Mouse (Mus musculus): ENCODE data around the gene Coa6. TPM values are rescaled to one million over a fixed set of nuclear protein-coding genes. Genes with fewer than 3 reads are reported as not detected.

Coa6 gene
- total RNA-seq, 2 experiments from 2014 or later = 23.4 to 27.0 TPM

DNA sequence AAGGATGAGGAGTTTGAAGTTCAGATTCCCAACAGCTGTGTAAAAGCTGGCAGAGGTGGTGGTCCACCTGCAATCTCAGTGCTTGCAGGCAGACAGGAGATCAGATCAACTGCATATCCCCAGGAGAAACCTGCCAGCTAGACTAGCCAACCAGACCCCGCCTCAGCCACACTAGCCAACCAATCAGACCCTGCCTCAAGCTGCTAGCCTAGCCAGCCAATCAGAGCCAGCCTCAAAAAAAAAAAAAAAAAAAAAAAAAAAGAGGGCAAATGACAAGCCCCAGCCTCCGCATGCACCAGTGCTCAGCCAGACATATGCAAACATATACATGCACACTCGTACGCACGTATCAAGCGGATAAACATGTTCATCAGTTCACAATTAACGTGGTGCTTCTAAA lies 33.1 kb downstream of the Coa6 start:
- intact Hi-C loops (cut with DNase I) = no loop called here

GRCm38 (mm10) chr8:126460274-126460673 lies 38.0 kb downstream of the Coa6 start:
- intact Hi-C loops (cut with DNase I) = no loop called here
- DNase-seq = peak; percentile 63 to 72

More for the DNA sequence above, 33.1 kb downstream of the Coa6 start:
- DNase-seq = no peak

- DNase-seq = no peak
Observed at GRCm38 (mm10) chr8:126461735-126462134, 39.4 kb downstream of the Coa6 start.

GRCm38 (mm10) chr8:126464071-126464470 lies 41.8 kb downstream of the Coa6 start:
- intact Hi-C loops (cut with DNase I) = no loop called here
- no peak for DNase-seq

More at GRCm38 (mm10) chr8:126461735-126462134, 39.4 kb downstream of the Coa6 start:
- intact Hi-C loops (cut with DNase I) = no loop called here

- intact Hi-C loops (cut with DNase I) = no loop called here
- DNase-seq = no peak
Observed at GRCm38 (mm10) chr8:126473802-126474298, 51.5 kb downstream of the Coa6 start.

DNA sequence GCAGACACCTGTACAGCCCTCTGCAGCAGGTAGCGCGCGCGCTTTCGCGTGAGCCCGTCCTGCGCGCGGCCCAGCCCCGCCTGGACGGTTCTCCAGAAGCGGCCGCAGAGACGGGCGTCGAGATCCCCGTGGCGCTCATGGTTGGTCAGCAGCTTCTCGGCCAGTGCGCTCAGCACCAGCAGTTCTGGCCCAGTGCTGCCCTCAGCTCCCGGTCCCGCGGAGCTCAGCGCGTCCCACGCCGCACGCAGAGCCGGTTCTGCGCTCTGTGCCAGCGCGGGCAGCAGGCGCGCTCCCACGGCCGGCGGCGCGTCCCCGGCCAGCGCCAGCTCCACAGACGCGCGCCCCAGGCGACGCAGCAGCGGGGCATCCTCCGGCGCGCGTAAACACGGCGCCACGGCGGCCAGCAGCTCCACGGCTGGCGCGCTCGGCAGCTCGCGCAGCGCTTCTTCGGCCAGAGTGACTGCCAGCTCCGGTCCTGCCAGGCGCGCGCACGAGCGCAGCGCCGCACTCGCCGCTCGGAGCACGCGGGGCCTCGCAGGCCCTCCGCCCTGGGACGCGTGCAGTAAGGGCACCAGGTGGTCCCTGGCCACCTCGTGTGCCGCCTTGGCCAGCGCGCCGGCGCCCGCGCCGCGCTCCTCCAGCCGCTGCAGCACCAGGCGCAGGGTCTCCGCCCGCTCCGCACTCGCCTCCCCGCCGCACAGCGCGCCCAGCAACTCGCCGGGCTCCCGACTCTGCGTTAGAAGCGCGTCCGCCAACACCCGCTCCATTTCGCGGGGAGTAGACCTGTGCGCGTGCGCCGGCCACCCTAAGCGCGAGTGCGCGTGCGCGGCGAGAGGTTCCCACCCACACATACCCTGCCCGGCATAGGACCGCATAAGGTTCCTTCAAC lies 52.2 kb downstream of the Coa6 start, which contains the start of gene Tarbp1:
TSS of gene Tarbp1 (minus strand) at position 767 of the 889 bp plus-strand sequence.
- intact Hi-C loops (cut with DNase I) = no loop called here

More for the DNA sequence above, 52.2 kb downstream of the Coa6 start, which contains the start of gene Tarbp1:
- DNase-seq = peak; percentile 95 to 96

Other genes with a start within 250 kb of the Coa6 start
- gene Slc35f3, start 124.0 kb upstream of the Coa6 start, total RNA-seq (2021) = not detected
- 1 to 10 TPM; 5.6 to 5.7 TPM for gene Tarbp1, start 52.5 kb downstream of the Coa6 start, total RNA-seq (2021)
- 100 to 1,000 TPM; 124 to 140 TPM for gene Irf2bp2, start 171.5 kb downstream of the Coa6 start, total RNA-seq (2021)